ENCODE assay signal across 28 mouse cellular contexts in genomic region chr13:60729055-60729402, GRCm38 (mm10). TPM values are rescaled to one million over a fixed set of nuclear protein-coding genes. Genes with fewer than 3 reads are reported as not detected.
"Had no signal": no experiment of that assay in that cellular context is flagged by ENCODE, and none has a peak within 500 bp of the region (broad histone marks: within the 10 kb centered on the region; RNA-seq: fewer than 3 reads in every experiment).

No protein-coding gene starts in this region.

- H3K4me1 ChIP-seq: midbrain, embryonic 10.5 days; neural tube, embryonic 12.5 days; neural tube, embryonic 15.5 days; stomach, embryonic 15.5 days had no signal

- H3K9me3 ChIP-seq: kidney, embryonic 15.5 days; liver, embryonic 13.5 days; megakaryocyte, embryonic 14.5 days; midbrain, embryonic 10.5 days; neural tube, embryonic 12.5 days; neural tube, embryonic 15.5 days; stomach, embryonic 15.5 days had no signal

- H3K4me2 ChIP-seq: kidney, embryonic 15.5 days; liver, embryonic 13.5 days; lung, embryonic 14.5 days; neural tube, embryonic 12.5 days; neural tube, embryonic 15.5 days; stomach, embryonic 15.5 days had no signal

- H3K27ac ChIP-seq: kidney, embryonic 15.5 days; liver, embryonic 13.5 days; midbrain, embryonic 10.5 days; neural tube, embryonic 12.5 days; neural tube, embryonic 15.5 days; stomach, embryonic 15.5 days had no signal

- H3K4me3 ChIP-seq: kidney, embryonic 15.5 days; left cerebral cortex, adult 2 months; liver, embryonic 13.5 days; megakaryocyte, embryonic 14.5 days; midbrain, embryonic 10.5 days; neural tube, embryonic 12.5 days; neural tube, embryonic 15.5 days; stomach, embryonic 15.5 days had no signal

- H3K27me3 ChIP-seq: kidney, embryonic 15.5 days; liver, embryonic 13.5 days; megakaryocyte, embryonic 14.5 days; neural tube, embryonic 12.5 days; neural tube, embryonic 15.5 days; stomach, embryonic 15.5 days had no signal

- H3K36me3 ChIP-seq: stomach, embryonic 15.5 days had no signal

- DNase-seq: kidney, postnatal 10 days; kidney, postnatal 36 days; layer of hippocampus, postnatal 36 days; liver, embryonic 13.5 days; lung, embryonic 14.5 days; lung, postnatal 10 days; midbrain, embryonic 14.5 days; right cerebral cortex, adult 18-20 months; right cerebral cortex, postnatal 14 days; right cerebral cortex, postnatal 4 days; spleen, adult 18-20 months; thymus, postnatal 25 days had no signal

- H3K9ac ChIP-seq: kidney, embryonic 15.5 days; liver, embryonic 13.5 days; lung, embryonic 14.5 days; neural tube, embryonic 12.5 days; neural tube, embryonic 15.5 days; stomach, embryonic 15.5 days had no signal

RNA-seq across cellular contexts. Expression of gene BC051665, which starts 57.1 kb away (rescaled TPM):
- total RNA-seq: layer of hippocampus, adult 8-10 months; layer of hippocampus, postnatal 10 days; layer of hippocampus, postnatal 36 days; left cerebral cortex, adult 2 months; left cerebral cortex, postnatal 10 days; left cerebral cortex, postnatal 36 days; liver, adult 2 months had no signal
- polyA plus RNA-seq: kidney, embryonic 15.5 days; limb, embryonic 11.5 days; limb, embryonic 14.5 days; liver, adult 2 months; liver, embryonic 13.5 days; liver, embryonic 16.5 days; lung, embryonic 14.5 days; midbrain, embryonic 10.5 days; midbrain, embryonic 14.5 days; neural tube, embryonic 12.5 days; neural tube, embryonic 15.5 days; stomach, embryonic 15.5 days; thymus, postnatal 0 days had no signal
